Comparison of ENCODE assay signal across 8 mouse cellular contexts in the genomic region with DNA sequence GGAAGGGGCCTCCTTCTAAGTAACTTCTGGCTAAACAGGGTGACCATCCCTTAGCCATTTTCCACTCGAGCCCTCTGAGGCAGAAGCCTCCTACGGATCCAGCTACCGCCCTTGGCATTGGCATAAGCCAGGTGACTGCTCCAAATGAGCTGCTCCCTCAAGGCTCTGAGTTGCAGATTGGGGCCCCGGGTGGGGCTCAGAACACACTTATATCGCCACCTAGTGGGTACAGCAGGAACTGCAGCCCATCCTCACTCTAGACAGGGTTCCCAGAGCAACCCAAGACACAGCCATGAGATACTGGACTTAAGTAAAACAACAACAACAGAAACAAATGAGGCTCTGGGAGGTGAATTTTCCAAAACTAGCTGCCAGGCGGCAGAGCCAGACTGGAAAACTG. TPM values are rescaled to one million over a fixed set of nuclear protein-coding genes. Genes with fewer than 3 reads are reported as not detected.
A peak's percentile ranks its signal among the peaks of the same experiment; 100 is the strongest.
DNase-seq lines count a peak whose midpoint lies in the region; ATAC-seq and TF ChIP-seq lines count a peak whose summit lies in the region.

No protein-coding gene starts in this region.

- peaks cover 9% of the 10 kb centered on the region for H3K27me3 ChIP-seq in CH12.LX (replicated peaks)
- H3K27me3 ChIP-seq in forebrain, embryonic 14.5 days (replicated peaks; ENCODE audit: control insufficient read depth, insufficient read depth, low read length), result no peaks in the 10 kb centered on the region
- no peaks in the 10 kb centered on the region for H3K27me3 ChIP-seq in liver, postnatal 0 days (ENCODE audit: insufficient read depth, low read length)

- H3K4me1 ChIP-seq in CH12.LX (ENCODE audit: control insufficient read depth in 1 of 2, insufficient read depth in 2 of 2), result peaks cover 14 to 44% of the 10 kb centered on the region in 2 experiments
- H3K4me1 ChIP-seq in forebrain, embryonic 14.5 days (ENCODE audit: control insufficient read depth, insufficient read depth, low read length), result no peaks in the 10 kb centered on the region
- H3K4me1 ChIP-seq in liver, postnatal 0 days (ENCODE audit: insufficient read depth), result peaks cover 6% of the 10 kb centered on the region; the same call in 1 of the 2 replicates

- H3K4me3 ChIP-seq in CH12.LX (replicated peaks in 1 of 3; ENCODE audit: low read depth in 2 of 3, low read length in 2 of 3, poor library complexity in 1 of 3), result no peak overlapping the region
- H3K4me3 ChIP-seq in forebrain, embryonic 14.5 days (ENCODE audit: low read depth, low read length), result no peak overlapping the region
- no peak overlapping the region for H3K4me3 ChIP-seq in liver, postnatal 0 days (ENCODE audit: low read depth, low read length)

- no peaks in the 10 kb centered on the region for H3K36me3 ChIP-seq in CH12.LX (replicated peaks in 1 of 2; ENCODE audit: control insufficient read depth in 1 of 2, insufficient read depth in 1 of 2, low read length in 1 of 2)
- no peaks in the 10 kb centered on the region for H3K36me3 ChIP-seq in forebrain, embryonic 14.5 days (ENCODE audit: control insufficient read depth, insufficient read depth, low read length)
- no peaks in the 10 kb centered on the region for H3K36me3 ChIP-seq in liver, postnatal 0 days (replicated peaks; ENCODE audit: insufficient read depth, low read length)

- in situ Hi-C loops in CH12.LX (cut with MboI; ENCODE audit: low pct_ligation_motif_present, low pct_unique_long_range_greater_than_20kb, low sequenced_read_pairs), result loop anchor here (10.0 to 25.0 kb wide), 2 partner anchors 197 to 404 kb away; partner anchors contain the start of gene Fbxo28

- H3K27ac ChIP-seq in CH12.LX (ENCODE audit: insufficient read depth, low read depth), result no peak overlapping the region
- H3K27ac ChIP-seq in forebrain, embryonic 14.5 days (ENCODE audit: low read depth, low read length), result no peak overlapping the region
- no peak overlapping the region for H3K27ac ChIP-seq in liver, postnatal 0 days (ENCODE audit: low read depth)

- dilution Hi-C loops in CH12.LX (cut with MboI; ENCODE audit: extremely low pct_ligation_motif_present, extremely low pct_unique_long_range_greater_than_20kb, low sequenced_read_pairs), result no loop called here

- DNase-seq in CH12.LX (ENCODE audit: extremely low read depth), result peak; percentile 81
- DNase-seq in c-Kit-positive CD71-positive TER-119-negative erythroid progenitor cells, embryonic 14.5 days (ENCODE audit: low read depth), result peak; percentile 51
- peak; percentile 85 for DNase-seq in forebrain, embryonic 14.5 days (ENCODE audit: low spot score)
- peak; percentile 78 to 88 for DNase-seq in heart, postnatal 14 days
- peak; percentile 85 for DNase-seq in layer of hippocampus, adult 11-12 months (ENCODE audit: low spot score)
- peak; percentile 83 for DNase-seq in liver, postnatal 0 days
- DNase-seq in testis, postnatal 14 days (ENCODE audit: low spot score), result peak; percentile 69

- ATAC-seq in forebrain, embryonic 14.5 days, result peak; percentile 84
- peak; percentile 72 for ATAC-seq in liver, postnatal 0 days
- peak; percentile 77 for ATAC-seq in neutrophil, adult 5-6 weeks (ENCODE audit: extremely low read depth, insufficient number of reproducible peaks, low FRiP score, poor library complexity, severe bottlenecking)

- no peaks in the 10 kb centered on the region for H3K79me2 ChIP-seq in CH12.LX (replicated peaks; ENCODE audit: control insufficient read depth, extremely low read depth, insufficient read depth, poor library complexity, severe bottlenecking)

- intact Hi-C loops in heart, postnatal 14 days (cut with DNase I), result loop anchor here (1.0 to 10.0 kb wide), 2 partner anchors 144 to 251 kb away; partner anchors contain the start of gene Degs1

- TF ChIP-seq RAD21 in CH12.LX (IDR thresholded peaks at IDR 0.05; ENCODE audit: low read depth, low read length), result peak; percentile 89

- no peak overlapping the region for H3K9ac ChIP-seq in CH12.LX (ENCODE audit: insufficient read depth, low read depth)
- H3K9ac ChIP-seq in forebrain, embryonic 14.5 days (ENCODE audit: low read length), result no peak overlapping the region
- H3K9ac ChIP-seq in liver, postnatal 0 days (replicated peaks), result no peak overlapping the region

- peak; percentile 94 to 97 for TF ChIP-seq CTCF in CH12.LX (conservative IDR thresholded peaks at IDR 0.05 in 1 of 2, IDR thresholded peaks at IDR 0.05 in 1 of 2; ENCODE audit: low read depth in 2 of 2, low read length in 2 of 2)
- TF ChIP-seq CTCF in liver, postnatal 0 days (IDR thresholded peaks at IDR 0.05; ENCODE audit: low read depth), result peak; percentile 92

- no peak for TF ChIP-seq EP300 in CH12.LX (IDR thresholded peaks at IDR 0.05; ENCODE audit: low read length)
- no peak for TF ChIP-seq EP300 in liver, postnatal 0 days (IDR thresholded peaks at IDR 0.05; ENCODE audit: low read depth)

- TF ChIP-seq POLR2A in CH12.LX (IDR thresholded peaks at IDR 0.05; ENCODE audit: low read depth, low read length), result no peak

- H3K9me3 ChIP-seq in CH12.LX (replicated peaks; ENCODE audit: low read length), result no peaks in the 10 kb centered on the region
- no peaks in the 10 kb centered on the region for H3K9me3 ChIP-seq in forebrain, embryonic 14.5 days (replicated peaks; ENCODE audit: control insufficient read depth, low read length)
- no peaks in the 10 kb centered on the region for H3K9me3 ChIP-seq in liver, postnatal 0 days (ENCODE audit: low read length)

- 8% methylated on average over 6 of the region's 6 CpGs for WGBS in forebrain, embryonic 14.5 days
- 3% methylated on average over 6 of the region's 6 CpGs for WGBS in liver, postnatal 0 days (ENCODE audit: insufficient replicate concordance)

- H3K4me2 ChIP-seq in CH12.LX (ENCODE audit: insufficient read depth, low read depth, poor library complexity, severe bottlenecking), result peak overlapping the region; percentile 25; the same call in 1 of the 2 replicates
- H3K4me2 ChIP-seq in forebrain, embryonic 14.5 days (ENCODE audit: low read length), result no peak overlapping the region
- H3K4me2 ChIP-seq in liver, postnatal 0 days (ENCODE audit: low read depth, low read length), result peak overlapping the region; percentile 30

TF ChIP-seq in CH12.LX, 34 proteins besides CTCF, POLR2A, EP300 and RAD21:
- TF ChIP-seq MXI1 (IDR thresholded peaks at IDR 0.05; ENCODE audit: low read depth, low read length), result 0 out of 2 replicates have a peak, but pooled peaks have one; percentile 38
- no peak for TF ChIP-seq ZMIZ1 (IDR thresholded peaks at IDR 0.05; ENCODE audit: low read depth, low read length)
- 0 out of 2 replicates have a peak, but pooled peaks have one; percentile 13 for TF ChIP-seq TCF12 (IDR thresholded peaks at IDR 0.05; ENCODE audit: low read depth, low read length)
- TF ChIP-seq SMC3 (IDR thresholded peaks at IDR 0.05; ENCODE audit: low read depth, low read length), result peak; percentile 86
- peak; percentile 58; the same call in 1 of the 2 replicates for TF ChIP-seq IRF4 (IDR thresholded peaks at IDR 0.05; ENCODE audit: low read depth, low read length)
- no peak for TF ChIP-seq CHD2 (IDR thresholded peaks at IDR 0.05; ENCODE audit: low read length)
- no peak for TF ChIP-seq NELFE (IDR thresholded peaks at IDR 0.05; ENCODE audit: low read depth, low read length)
- no peak for TF ChIP-seq HCFC1 (IDR thresholded peaks at IDR 0.05; ENCODE audit: low read depth, low read length)
- no peak for TF ChIP-seq RCOR1 (conservative IDR thresholded peaks at IDR 0.05; ENCODE audit: low read depth, low read length)
- TF ChIP-seq PAX5 (IDR thresholded peaks at IDR 0.05; ENCODE audit: low read length), result no peak
- TF ChIP-seq MAZ (IDR thresholded peaks at IDR 0.05; ENCODE audit: low read depth, low read length), result peak; percentile 61; the same call in 1 of the 2 replicates
- peak; percentile 51; the same call in 1 of the 2 replicates for TF ChIP-seq ZC3H11A (IDR thresholded peaks at IDR 0.05; ENCODE audit: low read depth, low read length)
- TF ChIP-seq BHLHE40 (IDR thresholded peaks at IDR 0.05; ENCODE audit: low read depth, low read length), result no peak

RNA-seq across cellular contexts. Expression of gene Srp9, which starts 15.8 kb away (rescaled TPM):
- total RNA-seq in CH12.LX (2012; rRNA removed), result 135 and 154 TPM in 2 replicates
- 221 and 235 TPM in 2 replicates for total RNA-seq in CH12.LX (2014; rRNA removed)
- polyA plus RNA-seq in CH12.LX (2012; ENCODE audit: insufficient read length, low read depth), result 138 and 153 TPM in 2 replicates
- polyA plus RNA-seq in forebrain, embryonic 14.5 days (2014; fragmentation: Nextera tagmentation; extraction: Ambion mirVana), result 155 and 158 TPM in 2 replicates
- 10 to 100 TPM; 42.6 to 46.6 TPM for total RNA-seq in heart, postnatal 14 days (2021)
- 109 and 119 TPM in 2 replicates for polyA plus RNA-seq in liver, postnatal 0 days (2015; fragmentation: Nextera tagmentation; extraction: Ambion mirVana)
- 80.3 and 86.6 TPM in 2 replicates for total RNA-seq in neutrophil, adult 5-6 weeks (2017)

RNA-seq across cellular contexts. Expression of gene Vmn1r1, which starts 23.9 kb away (rescaled TPM):
- total RNA-seq in CH12.LX (2012; rRNA removed), result not detected in 2 replicates
- total RNA-seq in CH12.LX (2014; rRNA removed), result not detected in 2 replicates
- not detected in 2 replicates for polyA plus RNA-seq in CH12.LX (2012; ENCODE audit: insufficient read length, low read depth)
- not detected in 2 replicates for polyA plus RNA-seq in forebrain, embryonic 14.5 days (2014; fragmentation: Nextera tagmentation; extraction: Ambion mirVana)
- not detected for total RNA-seq in heart, postnatal 14 days (2021)
- polyA plus RNA-seq in liver, postnatal 0 days (2015; fragmentation: Nextera tagmentation; extraction: Ambion mirVana), result not detected in 2 replicates
- total RNA-seq in neutrophil, adult 5-6 weeks (2017), result not detected in 2 replicates
